In genomic region chr6:83441259-83442061, GRCm38 (mm10) we compare ENCODE assay signal across 8 mouse cellular contexts. TPM values are rescaled to one million over a fixed set of nuclear protein-coding genes. Genes with fewer than 3 reads are reported as not detected.
DNase-seq lines count a peak whose midpoint lies in the region; ATAC-seq and TF ChIP-seq lines count a peak whose summit lies in the region.

No protein-coding gene starts in this region.

- no peak for TF ChIP-seq POLR2A in ES-Bruce4 (IDR thresholded peaks at IDR 0.05; ENCODE audit: insufficient read depth, low read length)

- H3K27me3 ChIP-seq in ES-Bruce4 (ENCODE audit: control insufficient read depth, insufficient read depth, low read length, poor library complexity, severe bottlenecking), result no peaks in the 10 kb centered on the region
- no peaks in the 10 kb centered on the region for H3K27me3 ChIP-seq in forebrain, embryonic 14.5 days (replicated peaks; ENCODE audit: control insufficient read depth, insufficient read depth, low read length)
- no peaks in the 10 kb centered on the region for H3K27me3 ChIP-seq in liver, embryonic 16.5 days (ENCODE audit: control insufficient read depth, insufficient read depth, low read depth, low read length)
- H3K27me3 ChIP-seq in neural tube, embryonic 12.5 days (replicated peaks), result no peaks in the 10 kb centered on the region
- no peaks in the 10 kb centered on the region for H3K27me3 ChIP-seq in stomach, embryonic 16.5 days (ENCODE audit: control insufficient read depth, insufficient read depth, low read length)

- peak; percentile 85 for DNase-seq in cerebellum, adult 11-12 months
- DNase-seq in forebrain, embryonic 14.5 days (ENCODE audit: low spot score), result peak; percentile 91
- DNase-seq in heart, postnatal 10 days, result peak; percentile 92 to 94
- peak; percentile 91 to 95 for DNase-seq in kidney, postnatal 4 days

- no peaks in the 10 kb centered on the region for H3K36me3 ChIP-seq in ES-Bruce4 (ENCODE audit: control insufficient read depth, insufficient read depth, low read length, poor library complexity, severe bottlenecking)
- peaks cover 22% of the 10 kb centered on the region; the same call in 1 of the 2 replicates for H3K36me3 ChIP-seq in forebrain, embryonic 14.5 days (ENCODE audit: control insufficient read depth, insufficient read depth, low read length)
- no peaks in the 10 kb centered on the region for H3K36me3 ChIP-seq in liver, embryonic 16.5 days (ENCODE audit: control insufficient read depth, insufficient read depth)
- peaks cover 20% of the 10 kb centered on the region for H3K36me3 ChIP-seq in neural tube, embryonic 12.5 days
- no peaks in the 10 kb centered on the region for H3K36me3 ChIP-seq in stomach, embryonic 16.5 days (ENCODE audit: control insufficient read depth, insufficient read depth, low read length)

- peak overlapping the region; percentile 43; the same call in 1 of the 2 replicates for H3K9ac ChIP-seq in ES-Bruce4 (ENCODE audit: low read depth, poor library complexity, severe bottlenecking)
- peak overlapping the region; percentile 91 for H3K9ac ChIP-seq in forebrain, embryonic 14.5 days (ENCODE audit: low read length)
- peak overlapping the region; percentile 78 for H3K9ac ChIP-seq in liver, embryonic 16.5 days (ENCODE audit: low read depth, low read length)
- H3K9ac ChIP-seq in neural tube, embryonic 12.5 days, result peak overlapping the region; percentile 80
- H3K9ac ChIP-seq in stomach, embryonic 16.5 days (ENCODE audit: low read length), result peak overlapping the region; percentile 75

- intact Hi-C loops in heart, postnatal 10 days (cut with DNase I), result loop anchor here (5.0 kb wide), 1 partner anchor 66 kb away; the partner anchor contains the start of gene Dguok

- no peak overlapping the region for H3K27ac ChIP-seq in ES-Bruce4 (ENCODE audit: insufficient read depth, low read length)
- peak overlapping the region; percentile 98 for H3K27ac ChIP-seq in forebrain, embryonic 14.5 days (ENCODE audit: low read depth, low read length)
- peak overlapping the region; percentile 81 for H3K27ac ChIP-seq in liver, embryonic 16.5 days (ENCODE audit: low read length)
- H3K27ac ChIP-seq in neural tube, embryonic 12.5 days, result peak overlapping the region; percentile 92
- H3K27ac ChIP-seq in stomach, embryonic 16.5 days (ENCODE audit: low read length), result peak overlapping the region; percentile 91

- H3K9me3 ChIP-seq in ES-Bruce4 (replicated peaks; ENCODE audit: control insufficient read depth, insufficient read depth, low read length, poor library complexity, severe bottlenecking), result no peaks in the 10 kb centered on the region
- no peaks in the 10 kb centered on the region for H3K9me3 ChIP-seq in forebrain, embryonic 14.5 days (replicated peaks; ENCODE audit: control insufficient read depth, low read length)
- H3K9me3 ChIP-seq in liver, embryonic 16.5 days (replicated peaks; ENCODE audit: control insufficient read depth, low read length), result no peaks in the 10 kb centered on the region
- H3K9me3 ChIP-seq in neural tube, embryonic 12.5 days, result no peaks in the 10 kb centered on the region
- no peaks in the 10 kb centered on the region for H3K9me3 ChIP-seq in stomach, embryonic 16.5 days (replicated peaks; ENCODE audit: control insufficient read depth, low read length)

- peak overlapping the region; percentile 75 for H3K4me2 ChIP-seq in forebrain, embryonic 14.5 days (ENCODE audit: low read length)
- H3K4me2 ChIP-seq in liver, embryonic 16.5 days (ENCODE audit: low read depth, low read length), result peak overlapping the region; percentile 89
- peak overlapping the region; percentile 74 for H3K4me2 ChIP-seq in neural tube, embryonic 12.5 days (replicated peaks)
- peak overlapping the region; percentile 65 for H3K4me2 ChIP-seq in stomach, embryonic 16.5 days (ENCODE audit: low read depth, low read length)

- no peak for TF ChIP-seq EP300 in ES-Bruce4 (IDR thresholded peaks at IDR 0.05; ENCODE audit: insufficient read depth, low read depth, low read length)

- peak overlapping the region; percentile 59 for H3K4me3 ChIP-seq in ES-Bruce4 (ENCODE audit: low read depth, low read length)
- H3K4me3 ChIP-seq in forebrain, embryonic 14.5 days (ENCODE audit: low read depth, low read length), result peak overlapping the region; percentile 74
- peak overlapping the region; percentile 72 for H3K4me3 ChIP-seq in liver, embryonic 16.5 days (ENCODE audit: low read depth, low read length)
- peak overlapping the region; percentile 65 for H3K4me3 ChIP-seq in neural tube, embryonic 12.5 days
- peak overlapping the region; percentile 77 for H3K4me3 ChIP-seq in stomach, embryonic 16.5 days (replicated peaks; ENCODE audit: low read length)

- peak; percentile 91 for ATAC-seq in forebrain, embryonic 14.5 days
- ATAC-seq in liver, embryonic 16.5 days (ENCODE audit: low read depth), result peak; percentile 97
- ATAC-seq in neural tube, embryonic 12.5 days (ENCODE audit: low FRiP score, low read depth), result peak; percentile 82
- peak; percentile 94 for ATAC-seq in stomach, embryonic 16.5 days (ENCODE audit: insufficient read depth, low FRiP score)

- no peak for TF ChIP-seq CTCF in ES-Bruce4 (IDR thresholded peaks at IDR 0.05; ENCODE audit: low read depth, low read length)

- under 1% methylated on average over 48 of the region's 48 CpGs for WGBS in forebrain, embryonic 14.5 days
- WGBS in liver, embryonic 16.5 days (ENCODE audit: insufficient replicate concordance), result 2% methylated on average over 46 of the region's 48 CpGs
- under 1% methylated on average over 47 of the region's 48 CpGs for WGBS in neural tube, embryonic 12.5 days
- under 1% methylated on average over 48 of the region's 48 CpGs for WGBS in stomach, embryonic 16.5 days

- no peaks in the 10 kb centered on the region for H3K4me1 ChIP-seq in ES-Bruce4 (ENCODE audit: control insufficient read depth, insufficient read depth, low read length)
- peaks cover 77% of the 10 kb centered on the region for H3K4me1 ChIP-seq in forebrain, embryonic 14.5 days (ENCODE audit: control insufficient read depth, insufficient read depth, low read length)
- peaks cover 53% of the 10 kb centered on the region for H3K4me1 ChIP-seq in liver, embryonic 16.5 days (ENCODE audit: control insufficient read depth, low read depth, low read length)
- H3K4me1 ChIP-seq in neural tube, embryonic 12.5 days, result peaks cover 75% of the 10 kb centered on the region
- peaks cover 70% of the 10 kb centered on the region for H3K4me1 ChIP-seq in stomach, embryonic 16.5 days (ENCODE audit: control insufficient read depth, insufficient read depth, low read length)

RNA-seq across cellular contexts. Expression of gene Tet3, which starts 17.4 kb away (rescaled TPM):
- polyA plus RNA-seq in ES-Bruce4 (2011; ENCODE audit: insufficient read depth, insufficient read length, low read depth, missing spikeins), result 7.4 and 8.3 TPM in 2 replicates
- polyA plus RNA-seq in forebrain, embryonic 14.5 days (2014; fragmentation: Nextera tagmentation; extraction: Ambion mirVana), result 34.9 and 49.5 TPM in 2 replicates
- 10 to 100 TPM; 49.0 to 54.3 TPM for total RNA-seq in heart, postnatal 10 days (2021)
- polyA plus RNA-seq in liver, embryonic 16.5 days (2015; fragmentation: Nextera tagmentation; extraction: Ambion mirVana), result 9.3 and 13.7 TPM in 2 replicates
- polyA plus RNA-seq in neural tube, embryonic 12.5 days (2016; fragmentation: Nextera tagmentation; extraction: Ambion mirVana), result 59.8 and 64.5 TPM in 2 replicates
- 34.5 and 44.2 TPM in 2 replicates for polyA plus RNA-seq in stomach, embryonic 16.5 days (2015; fragmentation: Nextera tagmentation; extraction: Ambion mirVana)
